Mouse (Mus musculus): ENCODE measurements at regions not wholly inside any gene's neighbourhood (a gene's known extent, or its start where the extent isn't known, plus 50 kb on each side); places are given as distances from the start of the nearest gene placed in this dataset.
"Not testable (repeated sequence)": the region's sequence is repeated elsewhere in the genome, so short reads cannot be mapped to it uniquely, and the experiment has no call there.

DNA sequence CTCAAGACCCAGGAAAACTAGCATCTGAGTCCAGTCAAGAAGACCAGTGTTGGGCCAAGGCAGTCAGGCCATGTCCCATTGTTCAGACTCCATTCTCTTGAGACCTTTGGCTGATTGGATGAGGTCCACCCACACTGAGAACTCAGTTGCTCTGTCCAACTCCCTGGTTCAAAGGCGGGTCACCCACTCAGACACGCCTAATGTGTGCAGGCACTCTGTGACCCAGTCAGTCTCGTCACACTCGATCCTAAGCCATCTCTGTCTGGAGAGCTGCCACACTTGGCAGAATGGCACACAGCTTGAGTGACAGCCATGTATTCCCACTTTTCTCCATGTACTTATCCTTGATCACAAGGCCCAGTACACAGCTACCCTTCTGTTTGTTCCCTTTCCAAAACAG lies 189.8 kb upstream of the Hs6st1 start:
- DNase-seq = no peak

DNA sequence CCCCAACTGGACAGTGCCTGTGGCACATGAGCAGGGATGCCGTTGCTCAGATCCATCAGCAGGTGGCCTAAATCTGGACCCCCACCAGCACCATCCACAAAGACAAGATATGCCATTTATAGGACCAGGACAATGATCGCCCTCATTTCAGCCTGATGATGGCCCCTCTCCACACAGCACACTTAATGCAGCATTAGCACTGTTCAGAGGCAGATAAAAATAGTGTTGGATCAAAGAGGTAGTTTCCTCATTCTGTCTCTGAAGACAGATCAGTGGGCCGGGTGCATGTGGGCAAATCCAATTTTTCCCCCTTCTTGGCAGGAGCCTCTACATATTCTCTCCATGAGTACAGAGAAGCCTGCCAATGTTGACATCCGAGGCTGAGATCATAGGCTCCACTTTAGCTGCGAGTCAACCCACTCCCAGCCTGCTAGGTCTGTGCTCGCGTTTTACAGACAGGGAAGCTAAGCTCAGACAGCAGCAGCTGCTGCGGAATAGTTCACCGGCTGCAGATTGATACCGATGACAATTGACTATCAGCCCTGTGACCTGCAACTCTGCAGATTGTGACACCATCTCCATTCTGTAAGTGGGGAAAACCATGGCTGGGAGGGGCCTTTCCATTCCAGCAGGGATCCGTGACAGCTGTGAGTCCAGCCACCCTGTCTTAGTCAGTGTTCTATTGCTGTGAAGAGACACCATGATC lies 188.7 kb upstream of the Hs6st1 start:
- DNase-seq = no peak

DNA sequence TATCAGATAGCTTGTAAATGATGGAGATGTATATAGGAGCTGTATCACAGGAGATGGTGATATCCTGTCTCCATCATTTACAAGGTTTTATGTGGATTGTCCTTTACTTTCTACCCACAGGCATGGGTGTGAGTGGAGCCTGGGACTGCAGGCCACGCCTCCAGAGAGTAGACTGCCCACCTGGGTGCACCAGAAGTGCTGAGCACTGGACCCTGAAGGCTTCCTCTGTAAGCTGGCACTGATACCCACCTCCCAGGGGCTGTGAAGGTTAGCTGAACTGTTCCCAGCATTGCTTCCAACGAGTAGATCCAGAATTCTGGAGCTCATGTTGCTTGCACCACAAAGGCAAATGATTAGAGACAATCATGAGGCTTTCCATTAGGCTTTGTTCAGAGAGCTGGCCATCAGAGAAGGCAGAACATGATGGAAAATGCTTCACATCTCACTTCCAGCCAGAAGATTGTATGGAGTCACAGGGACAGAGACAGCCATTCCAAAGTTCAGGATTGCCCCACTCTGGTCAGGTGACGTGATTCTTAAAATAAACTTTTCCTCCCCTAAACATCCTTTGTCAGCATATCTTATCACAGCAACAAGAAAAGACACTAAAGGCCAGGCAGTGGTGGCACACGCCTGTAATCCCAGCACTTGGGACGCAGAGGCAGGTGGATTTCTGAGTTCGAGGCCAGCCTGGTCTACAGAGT lies 187.5 kb upstream of the Hs6st1 start:
- DNase-seq = peak; percentile 24

DNA sequence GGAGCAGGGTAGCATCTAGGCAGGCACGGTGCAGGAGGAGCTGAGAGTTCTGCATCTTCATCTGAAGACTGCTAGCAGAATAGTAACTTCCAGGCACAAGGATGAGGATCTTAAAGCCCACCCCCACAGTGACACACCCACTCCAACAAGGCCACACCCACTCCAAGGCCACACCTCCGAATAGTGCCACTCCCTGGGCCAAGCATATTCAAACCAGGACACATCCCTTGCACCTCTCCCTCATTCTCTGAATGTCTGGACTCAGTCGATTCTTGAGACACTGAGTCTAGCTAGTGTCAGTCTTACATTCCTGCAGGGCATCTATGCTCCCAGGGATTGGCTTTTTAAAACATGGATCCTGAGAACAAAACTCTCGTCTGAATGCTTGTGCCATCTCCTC lies 186.7 kb upstream of the Hs6st1 start:
- DNase-seq = no peak

DNA sequence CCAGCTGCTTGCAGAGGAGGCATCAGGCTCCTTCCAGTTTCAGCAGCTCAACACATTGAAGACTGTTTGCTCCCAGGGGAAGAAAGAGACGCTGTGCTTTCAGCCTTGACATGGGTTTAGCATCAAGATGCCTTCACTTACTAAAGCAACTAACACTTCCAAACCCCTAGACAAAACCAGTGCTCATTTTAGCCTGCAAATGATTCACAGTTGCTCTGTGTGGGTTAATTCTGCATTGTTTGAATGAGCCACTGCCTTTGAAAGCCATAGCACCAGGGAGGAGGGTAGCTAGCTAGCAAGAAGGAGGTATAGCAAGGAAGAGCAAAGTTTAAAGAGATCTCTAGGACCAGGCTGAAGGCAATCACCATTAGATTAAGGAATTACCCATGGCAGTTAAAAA lies 186.1 kb upstream of the Hs6st1 start:
- no peak for DNase-seq

DNA sequence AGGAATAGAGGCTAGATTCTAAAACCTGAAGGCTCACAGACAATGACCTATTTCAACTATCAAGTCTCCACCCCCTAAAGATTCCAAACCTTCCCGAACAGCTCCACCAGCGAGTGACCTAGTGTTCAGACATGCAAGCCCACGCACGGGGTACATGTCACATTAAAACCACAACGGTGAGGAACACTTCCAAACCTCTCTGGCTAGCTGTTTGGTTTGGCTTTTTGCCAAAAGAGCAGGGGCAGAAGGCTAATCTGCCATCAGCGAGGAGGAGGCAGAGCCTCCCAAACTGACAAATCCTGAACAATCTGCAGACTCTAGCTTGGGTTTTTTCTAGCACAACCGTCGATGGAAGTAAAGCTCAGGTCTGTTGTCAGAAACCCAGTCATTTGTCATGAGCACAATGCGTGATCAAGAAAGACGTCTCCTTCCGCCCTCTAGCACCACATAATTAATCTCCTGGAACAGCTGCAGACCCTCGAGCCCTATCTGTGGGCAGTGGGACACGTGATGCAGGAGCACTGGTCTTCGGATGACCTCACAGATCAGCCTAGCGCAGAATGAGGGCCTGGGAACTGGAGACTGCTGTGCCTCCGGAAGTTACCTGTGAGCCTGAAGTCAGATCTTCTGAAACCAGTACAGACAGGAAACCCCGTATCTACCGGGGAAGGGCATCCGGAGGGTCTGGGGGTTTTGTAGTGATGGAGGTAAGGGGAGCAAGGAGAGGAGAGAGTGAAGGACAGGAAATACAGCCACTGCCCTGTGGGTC lies 178.3 kb upstream of the Hs6st1 start:
- DNase-seq = no peak

DNA sequence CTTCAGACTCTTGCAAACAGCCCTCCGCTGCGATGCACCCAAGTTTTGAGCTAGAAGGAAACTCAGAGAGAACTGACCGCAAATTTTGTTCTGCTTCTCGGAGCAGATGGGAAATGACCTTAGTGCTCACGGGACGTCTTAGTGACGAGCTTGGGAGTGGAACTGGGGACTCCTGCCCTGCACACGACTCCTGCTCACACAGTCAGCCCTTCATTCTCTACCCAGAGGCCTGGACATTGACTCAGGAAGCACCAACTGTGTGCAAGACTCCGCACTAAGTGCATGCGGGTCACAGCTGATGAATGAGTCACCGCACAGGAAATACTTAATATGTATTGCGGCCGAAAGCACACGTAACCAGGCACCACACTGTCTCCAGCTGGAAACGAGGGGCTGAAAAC lies 177.7 kb upstream of the Hs6st1 start:
- DNase-seq = no peak

DNA sequence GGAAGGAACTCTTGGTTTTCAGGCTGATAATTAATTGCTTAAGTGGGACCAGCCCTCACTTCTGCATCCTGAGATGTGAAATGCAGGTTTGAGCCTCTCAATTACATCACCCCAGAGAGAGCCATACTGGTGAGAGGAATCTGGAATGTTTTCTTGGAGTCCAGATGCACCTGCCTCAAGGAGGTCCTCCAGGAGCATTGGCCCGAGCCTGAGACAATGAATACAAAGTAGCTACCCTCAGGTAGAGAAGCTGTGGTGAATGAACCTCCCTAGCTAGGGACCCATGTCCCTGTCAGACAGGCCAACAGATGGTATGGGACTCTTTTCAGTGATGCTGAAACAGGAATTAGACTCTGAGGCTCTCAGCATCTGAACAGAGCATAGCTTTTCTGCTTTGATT lies 168.7 kb upstream of the Hs6st1 start:
- DNase-seq = no peak

DNA sequence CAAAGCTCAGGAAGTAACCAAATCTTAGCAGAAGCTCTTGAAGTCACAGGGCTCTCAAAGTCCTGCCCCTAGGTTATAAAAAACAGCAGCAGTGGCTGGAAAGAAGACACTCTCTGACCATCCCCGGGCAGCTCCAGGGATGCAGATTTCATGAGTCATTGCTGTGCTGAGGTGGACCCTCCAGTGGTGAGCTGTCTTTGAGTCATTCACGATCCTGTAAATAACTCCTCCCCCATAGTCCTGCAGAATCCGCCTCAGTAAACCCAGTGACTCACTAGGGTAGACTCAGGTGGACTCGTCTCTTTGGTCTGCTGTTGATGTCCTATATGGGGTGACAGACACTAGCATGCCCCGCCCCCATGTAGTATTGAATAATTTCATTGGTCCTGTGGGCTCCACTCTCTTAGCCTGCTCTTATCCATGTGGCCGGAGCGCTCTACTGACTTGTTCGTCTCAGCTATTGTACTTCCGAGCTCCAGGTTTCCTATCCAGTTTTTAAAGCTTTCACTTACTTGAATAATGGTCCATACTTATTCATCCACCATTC lies 164.1 kb upstream of the Hs6st1 start:
- no peak for DNase-seq

DNA sequence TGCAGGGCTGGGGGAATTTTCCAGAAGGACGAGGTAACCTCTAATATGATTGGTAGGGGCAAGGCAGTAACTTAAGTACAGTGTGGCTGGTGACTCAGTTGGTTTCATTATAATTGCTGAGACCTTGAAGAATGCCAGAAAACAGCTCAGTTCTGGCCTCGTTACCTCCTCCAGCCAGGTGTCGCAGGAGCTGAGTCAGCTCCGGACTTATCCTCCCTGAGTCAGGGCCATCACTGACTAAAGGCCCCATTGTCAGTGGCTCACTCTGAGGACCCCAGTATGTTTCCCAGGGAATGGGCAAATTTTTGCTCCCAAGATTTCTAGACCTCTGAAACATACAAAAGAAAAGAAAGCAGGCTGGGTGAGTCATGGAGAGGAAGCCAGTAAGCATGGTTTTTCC lies 154.6 kb upstream of the Hs6st1 start:
- no peak for DNase-seq

DNA sequence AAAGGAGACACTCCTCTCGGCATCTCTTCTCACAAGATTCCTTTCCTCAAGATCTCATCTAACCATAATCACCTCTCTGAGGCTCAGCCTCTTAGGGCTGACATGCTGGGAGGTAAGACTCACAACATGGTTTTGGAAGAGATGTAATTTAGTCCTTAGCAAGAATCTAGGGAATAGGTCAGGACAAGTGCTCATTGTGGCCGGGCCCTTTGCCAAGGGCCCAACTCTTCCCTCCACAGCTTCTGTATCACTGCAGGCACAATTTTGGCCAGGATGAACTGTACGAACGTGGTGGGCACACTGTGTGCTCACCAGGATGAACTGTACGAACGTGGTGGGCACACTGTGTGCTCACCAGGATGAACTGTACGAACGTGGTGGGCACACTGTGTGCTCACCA lies 154.0 kb upstream of the Hs6st1 start:
- DNase-seq = not testable (repeated sequence)

DNA sequence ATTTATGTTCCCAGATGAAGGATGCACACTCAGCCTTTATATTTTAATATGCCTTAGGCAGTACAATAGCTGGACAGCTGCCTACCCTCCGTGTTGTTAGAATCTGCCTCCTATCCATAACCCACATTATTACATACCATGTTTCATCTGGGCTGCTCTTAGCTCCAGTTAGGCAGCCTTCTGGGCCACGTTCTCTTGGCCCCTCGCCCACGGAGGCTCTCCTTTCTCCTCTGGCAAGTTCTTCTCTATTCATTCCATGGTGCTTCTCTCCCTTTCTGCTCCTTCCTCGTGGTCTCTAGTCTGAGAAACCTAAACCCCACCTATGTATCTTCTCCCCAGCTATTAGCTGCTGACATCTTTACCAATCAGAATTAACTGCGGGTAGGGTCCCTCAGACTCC lies 152.7 kb upstream of the Hs6st1 start:
- no peak for DNase-seq

DNA sequence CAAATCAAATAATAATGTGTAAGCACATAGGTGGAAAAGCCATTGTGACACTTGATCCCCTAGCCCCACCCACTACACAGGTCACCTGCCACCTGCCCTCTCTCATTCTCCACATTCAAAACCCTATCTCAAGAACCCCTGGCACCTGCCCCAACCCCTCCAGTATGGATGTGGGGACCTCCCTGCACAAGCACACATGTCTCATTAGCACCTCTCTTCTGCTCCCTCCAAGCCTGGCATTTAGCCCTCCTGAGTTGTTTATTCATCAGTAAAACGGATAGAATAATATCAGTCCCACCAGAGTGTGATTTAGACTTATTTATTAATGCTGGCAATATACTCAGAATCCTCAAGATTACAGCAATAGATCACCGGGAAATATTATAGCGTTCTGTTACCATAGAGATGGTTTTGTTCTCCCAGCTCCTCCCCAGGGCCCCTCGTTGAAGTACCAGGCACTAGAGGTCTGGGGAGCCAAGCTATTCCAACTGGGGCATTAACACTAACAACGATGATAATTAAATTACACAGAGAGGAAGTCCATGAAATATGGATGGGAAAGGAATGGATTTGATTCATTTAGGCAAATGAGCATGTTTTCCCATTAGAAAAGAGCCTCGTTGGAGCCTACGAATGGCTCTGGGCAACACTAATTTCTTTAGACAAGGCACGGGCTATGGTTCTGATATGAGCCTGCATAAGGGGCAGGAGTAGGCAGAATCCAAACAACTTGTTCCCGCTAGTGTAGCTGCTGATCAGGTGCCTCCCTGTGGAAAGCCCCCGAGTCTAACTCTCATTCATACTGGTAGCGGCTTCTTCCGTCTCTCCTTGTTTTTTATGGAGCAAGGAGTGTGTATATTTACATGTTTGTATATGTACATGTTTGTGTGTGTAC lies 148.1 kb upstream of the Hs6st1 start:
- DNase-seq = no peak

DNA sequence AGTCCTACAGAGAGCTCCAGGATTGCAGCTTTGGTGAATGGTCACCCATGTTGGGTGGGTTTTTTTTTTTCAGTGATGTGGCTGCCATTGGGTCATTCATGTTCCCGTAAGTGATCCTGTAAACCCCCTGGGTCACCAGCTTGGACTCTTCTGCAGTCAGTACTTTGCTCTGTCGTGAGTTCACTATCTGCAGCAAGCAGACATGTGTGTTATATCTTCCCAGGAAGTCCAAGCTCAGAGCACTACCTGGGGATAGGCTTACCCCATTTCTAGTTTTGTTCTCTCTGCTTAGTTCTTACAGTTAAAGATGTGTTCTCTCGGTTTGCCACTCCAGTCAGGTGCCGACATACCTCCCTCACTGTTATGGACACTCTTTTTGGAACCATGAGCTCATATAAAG lies 143.4 kb upstream of the Hs6st1 start:
- DNase-seq = no peak

DNA sequence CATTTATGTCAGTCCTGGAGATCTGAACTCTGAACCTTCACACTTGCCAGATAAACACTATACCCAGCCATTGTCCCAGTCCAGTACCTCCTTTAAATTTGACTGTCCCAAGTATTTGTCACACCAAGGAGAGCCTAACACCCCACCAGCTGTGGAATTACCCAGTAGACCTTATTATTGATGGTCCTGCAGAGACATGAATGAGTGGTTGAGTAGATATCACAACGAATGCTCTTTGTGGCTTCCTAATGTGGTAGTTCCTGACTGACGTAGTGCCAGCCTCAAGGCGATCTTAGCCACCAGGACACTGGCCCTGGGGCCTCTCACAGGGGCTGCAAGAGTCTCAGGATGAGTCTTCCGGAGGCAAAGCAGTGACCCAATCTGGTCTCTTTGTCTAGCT lies 142.9 kb upstream of the Hs6st1 start:
- no peak for DNase-seq

DNA sequence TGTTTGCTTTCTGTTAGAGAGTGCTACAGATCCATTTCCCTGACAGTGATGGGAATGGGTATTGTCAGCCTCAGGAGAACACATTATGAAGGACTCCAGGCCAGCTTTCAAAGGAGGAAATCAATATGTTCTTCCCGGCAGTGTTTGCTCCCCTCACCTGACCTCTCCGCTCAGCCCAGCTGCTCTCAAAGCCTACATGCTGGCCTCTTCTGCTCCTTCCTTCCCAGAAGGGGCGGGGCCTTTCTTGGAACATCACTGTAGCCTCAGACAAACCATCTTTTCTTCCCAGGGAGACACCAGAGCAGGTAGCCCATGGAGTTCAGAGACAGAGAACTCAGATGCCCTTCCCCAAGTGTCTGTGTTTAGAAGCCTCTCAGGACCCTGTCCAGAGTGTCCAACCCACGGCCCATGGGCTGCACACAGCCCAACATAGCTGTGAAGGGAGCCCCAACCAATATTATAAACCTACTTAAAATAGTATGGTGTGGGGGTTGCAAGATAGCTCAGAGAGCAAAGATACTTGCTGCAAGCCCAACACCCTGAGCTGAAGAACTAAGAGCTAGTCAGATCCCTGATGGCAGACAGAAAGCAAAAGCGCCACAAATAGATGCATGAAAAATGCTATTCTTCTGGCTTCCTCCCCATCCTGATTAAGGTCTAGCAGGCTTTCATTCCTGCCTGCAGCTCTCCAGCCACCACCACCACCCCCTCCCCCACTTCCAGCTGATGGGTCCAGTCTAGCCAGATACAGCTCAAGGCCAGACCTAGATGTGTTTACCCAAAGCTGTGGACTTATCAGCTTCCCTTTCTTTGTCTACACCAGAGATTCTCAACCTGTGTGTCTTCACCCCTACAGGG lies 141.8 kb upstream of the Hs6st1 start:
- DNase-seq = no peak

DNA sequence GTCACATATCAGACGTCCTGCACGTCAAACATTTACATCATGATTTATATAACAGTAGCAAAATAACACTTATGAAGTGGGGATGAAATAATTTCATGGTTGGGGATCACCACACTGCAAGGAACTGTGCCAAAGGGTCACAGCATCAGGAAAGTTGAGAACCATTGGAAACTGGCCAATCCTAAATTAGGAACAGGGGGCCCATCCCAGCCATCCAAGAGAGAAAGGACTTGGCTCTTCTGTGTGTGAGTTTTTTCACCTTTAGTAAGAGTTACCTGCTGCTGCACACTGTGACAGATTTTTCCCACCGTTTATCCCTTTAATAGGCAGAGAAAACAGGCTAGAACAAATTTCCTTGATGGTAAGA lies 141.2 kb upstream of the Hs6st1 start:
- DNase-seq = no peak

DNA sequence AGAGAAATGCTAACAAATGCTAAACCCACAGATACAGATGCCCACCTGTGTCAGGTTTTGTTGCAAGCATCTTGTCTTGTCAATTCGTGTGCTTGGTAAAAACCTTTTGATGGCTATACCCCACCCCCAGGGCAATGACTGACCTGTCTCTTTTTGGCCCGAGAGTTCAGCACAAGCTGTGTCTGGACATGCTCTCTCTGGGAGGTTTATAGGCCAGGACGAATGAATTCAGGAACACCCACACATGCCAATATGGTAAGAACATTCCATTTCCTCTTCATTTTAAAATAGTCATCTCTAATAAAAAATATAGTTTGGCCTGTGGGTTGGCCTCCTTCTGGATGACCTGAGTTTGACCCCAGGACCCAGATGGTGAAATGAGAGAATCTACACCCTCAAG lies 137.8 kb upstream of the Hs6st1 start:
- DNase-seq = no peak

DNA sequence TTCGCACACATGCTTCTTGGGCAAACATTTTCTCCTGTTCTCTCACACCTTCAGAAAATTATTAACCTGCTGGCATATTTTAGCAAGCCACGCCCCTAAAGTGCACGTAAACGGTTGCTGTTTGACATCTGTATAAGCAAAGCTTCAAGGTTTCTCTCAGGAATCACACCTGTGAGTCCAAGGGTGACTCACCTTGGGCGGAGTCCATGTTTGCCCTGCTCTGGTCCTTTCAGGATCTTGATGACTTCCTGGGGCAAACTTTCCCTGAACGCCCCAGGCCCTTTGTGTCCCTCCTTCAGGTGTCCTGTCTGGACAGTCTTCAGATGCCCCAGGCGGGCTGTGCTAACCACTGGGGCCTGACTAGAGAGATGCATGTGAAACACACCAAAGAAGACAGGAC lies 137.1 kb upstream of the Hs6st1 start:
- DNase-seq = peak; percentile 29

DNA sequence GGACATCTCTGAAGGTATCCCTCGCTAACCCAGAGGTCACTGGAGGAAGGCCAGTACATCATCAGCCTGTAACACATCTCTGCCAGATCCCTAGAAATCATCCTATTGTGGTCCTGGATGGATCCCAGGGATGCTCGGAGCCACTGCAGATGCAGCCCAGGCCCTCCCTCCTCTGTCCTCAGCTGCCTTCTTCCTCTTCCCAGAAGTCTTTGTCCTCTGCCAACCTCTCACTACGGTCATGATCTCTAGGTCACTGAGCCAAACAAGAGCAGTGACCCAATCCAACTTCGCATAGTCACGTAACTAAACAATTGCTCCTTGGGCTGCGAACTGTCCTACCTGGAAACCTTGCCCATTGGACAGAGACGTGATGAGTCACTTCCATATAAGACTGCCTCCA lies 134.7 kb upstream of the Hs6st1 start:
- no peak for DNase-seq

DNA sequence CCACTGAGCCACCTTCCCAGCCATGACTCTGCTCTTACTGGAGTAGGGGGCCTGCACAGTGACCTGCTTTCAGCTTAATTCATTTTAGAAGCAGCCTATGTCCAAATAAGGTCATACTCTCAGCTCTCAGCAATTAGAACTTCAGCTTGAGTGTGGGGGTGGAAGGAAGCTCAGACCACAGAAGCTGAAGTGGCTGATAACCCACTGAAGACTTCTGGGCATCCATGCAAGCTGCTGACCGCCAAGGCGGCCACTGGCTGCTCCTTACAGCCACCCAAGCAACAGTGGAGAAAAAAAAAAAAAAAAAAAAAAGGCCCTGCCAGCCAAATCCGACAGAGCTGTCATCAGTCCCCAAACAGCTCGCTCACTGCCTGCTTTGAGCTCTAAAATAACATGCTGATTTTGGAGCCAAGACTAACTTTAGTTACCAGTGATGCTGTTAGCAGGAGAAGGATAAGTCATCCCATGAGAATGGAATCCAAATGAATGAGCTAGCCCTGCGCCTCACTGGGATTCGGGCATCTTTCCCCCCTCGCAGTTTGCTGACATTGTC lies 133.0 kb upstream of the Hs6st1 start:
- no peak for DNase-seq
